Mouse (Mus musculus): ENCODE measurements around the gene AA467197. TPM values are rescaled to one million over a fixed set of nuclear protein-coding genes. Genes with fewer than 3 reads are reported as not detected.

AA467197 gene
- polyA plus RNA-seq, 1 experiment = 31.5 TPM

GRCm38 (mm10) chr2:122652096-122653084 is 15.6 kb downstream of the AA467197 start:
- no peak for TF ChIP-seq POLR2A (IDR thresholded peaks at IDR 0.05; ENCODE audit: borderline replicate concordance, control insufficient read depth, low read depth, low read length)
- TF ChIP-seq CTCF (IDR thresholded peaks at IDR 0.05; ENCODE audit: control insufficient read depth, insufficient read depth, low read length) = no peak
- peak overlapping the region; percentile 91 for H3K27ac ChIP-seq (ENCODE audit: control insufficient read depth, insufficient read depth, low read depth, low read length, poor library complexity)
- H3K4me3 ChIP-seq (replicated peaks; ENCODE audit: control insufficient read depth, low read depth, low read length) = peak overlapping the region; percentile 22
- 10% methylated on average over 17 of the region's 17 CpGs for WGBS
- peaks cover 3% of the 10 kb centered on the region; the same call in 1 of the 2 replicates for H3K4me1 ChIP-seq (ENCODE audit: control insufficient read depth, insufficient read depth, low read length)

DNA sequence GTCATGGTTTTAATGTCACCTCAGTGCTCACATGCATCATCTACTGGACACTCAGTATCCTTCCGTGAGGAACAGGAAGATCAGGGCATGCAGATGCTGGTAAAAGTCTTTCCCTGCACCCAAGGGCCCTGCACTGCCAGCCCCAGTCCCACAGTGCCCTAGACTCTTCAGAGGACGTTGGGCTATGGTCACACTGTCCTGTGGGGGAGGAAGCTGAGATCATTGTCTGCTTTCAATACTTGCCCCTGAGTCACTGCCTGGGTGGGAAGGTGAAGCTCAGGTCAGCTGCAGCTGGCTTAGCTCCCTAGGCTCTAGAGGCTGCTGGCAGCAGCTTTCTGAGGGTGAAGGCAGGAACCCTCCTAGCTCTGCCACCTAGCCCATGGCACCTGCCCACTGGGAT is 19.3 kb downstream of the AA467197 start:
- no peak for TF ChIP-seq POLR2A (IDR thresholded peaks at IDR 0.05; ENCODE audit: borderline replicate concordance, control insufficient read depth, low read depth, low read length)
- no peak for TF ChIP-seq CTCF (IDR thresholded peaks at IDR 0.05; ENCODE audit: control insufficient read depth, insufficient read depth, low read length)
- Histone ChIP-seq H3K4me1 (ENCODE audit: control insufficient read depth, insufficient read depth, low read length) (peaks cover 3% of the 10 kb centered on the region; the same call in 1 of the 2 replicates), H3K27ac (ENCODE audit: control insufficient read depth, insufficient read depth, low read depth, low read length, poor library complexity) (no peak overlapping the region), H3K4me3 (replicated peaks; ENCODE audit: control insufficient read depth, low read depth, low read length) (no peak overlapping the region)
- WGBS = 26% methylated on average over 2 of the region's 2 CpGs

- Histone ChIP-seq H3K27ac (ENCODE audit: control insufficient read depth, insufficient read depth, low read depth, low read length, poor library complexity) (no peak overlapping the region), H3K4me3 (replicated peaks; ENCODE audit: control insufficient read depth, low read depth, low read length) (no peak overlapping the region), H3K4me1 (ENCODE audit: control insufficient read depth, insufficient read depth, low read length) (peaks cover 2% of the 10 kb centered on the region; the same call in 1 of the 2 replicates)
- TF ChIP-seq CTCF (IDR thresholded peaks at IDR 0.05; ENCODE audit: control insufficient read depth, insufficient read depth, low read length) = no peak
- no peak for TF ChIP-seq POLR2A (IDR thresholded peaks at IDR 0.05; ENCODE audit: borderline replicate concordance, control insufficient read depth, low read depth, low read length)
- 59% methylated on average over 9 of the region's 9 CpGs for WGBS
Observed at GRCm38 (mm10) chr2:122656767-122657166, 20.0 kb downstream of the AA467197 start.

GRCm38 (mm10) chr2:122657707-122658524 is 21.1 kb downstream of the AA467197 start:
- 53% methylated on average over 11 of the region's 11 CpGs for WGBS
- no peak overlapping the region for H3K27ac ChIP-seq (ENCODE audit: control insufficient read depth, insufficient read depth, low read depth, low read length, poor library complexity)
- no peaks in the 10 kb centered on the region; the same call in 1 of the 2 replicates for H3K4me1 ChIP-seq (ENCODE audit: control insufficient read depth, insufficient read depth, low read length)
- H3K4me3 ChIP-seq (replicated peaks; ENCODE audit: control insufficient read depth, low read depth, low read length) = no peak overlapping the region
- TF ChIP-seq POLR2A (IDR thresholded peaks at IDR 0.05; ENCODE audit: borderline replicate concordance, control insufficient read depth, low read depth, low read length) (no peak), CTCF (IDR thresholded peaks at IDR 0.05; ENCODE audit: control insufficient read depth, insufficient read depth, low read length) (no peak)

DNA sequence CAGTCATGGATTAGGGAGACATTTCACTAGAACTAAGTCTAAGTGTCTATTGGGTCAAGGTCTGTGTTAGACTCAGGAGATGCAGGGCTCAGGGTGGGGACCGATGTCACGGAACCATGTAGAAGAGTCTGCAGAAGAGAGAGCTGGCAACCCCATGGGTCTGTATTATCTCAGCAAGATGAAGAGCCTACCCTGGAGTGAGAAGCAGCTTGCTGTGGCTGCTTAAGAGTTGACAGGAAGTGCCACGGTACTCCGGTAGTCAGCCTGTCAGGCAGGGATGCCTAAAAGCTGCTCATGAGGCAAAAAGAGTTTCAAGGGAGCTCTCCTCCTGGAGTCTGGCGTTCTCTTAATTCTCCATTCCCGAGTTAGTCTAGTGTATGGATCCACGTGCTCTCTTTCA is 23.0 kb downstream of the AA467197 start:
- H3K27ac ChIP-seq (ENCODE audit: control insufficient read depth, insufficient read depth, low read depth, low read length, poor library complexity) = no peak overlapping the region
- H3K4me3 ChIP-seq (replicated peaks; ENCODE audit: control insufficient read depth, low read depth, low read length) = no peak overlapping the region
- WGBS = 59% methylated on average over 7 of the region's 7 CpGs
- TF ChIP-seq CTCF (IDR thresholded peaks at IDR 0.05; ENCODE audit: control insufficient read depth, insufficient read depth, low read length) (no peak), POLR2A (IDR thresholded peaks at IDR 0.05; ENCODE audit: borderline replicate concordance, control insufficient read depth, low read depth, low read length) (no peak)
- no peaks in the 10 kb centered on the region for H3K4me1 ChIP-seq (ENCODE audit: control insufficient read depth, insufficient read depth, low read length)

DNA sequence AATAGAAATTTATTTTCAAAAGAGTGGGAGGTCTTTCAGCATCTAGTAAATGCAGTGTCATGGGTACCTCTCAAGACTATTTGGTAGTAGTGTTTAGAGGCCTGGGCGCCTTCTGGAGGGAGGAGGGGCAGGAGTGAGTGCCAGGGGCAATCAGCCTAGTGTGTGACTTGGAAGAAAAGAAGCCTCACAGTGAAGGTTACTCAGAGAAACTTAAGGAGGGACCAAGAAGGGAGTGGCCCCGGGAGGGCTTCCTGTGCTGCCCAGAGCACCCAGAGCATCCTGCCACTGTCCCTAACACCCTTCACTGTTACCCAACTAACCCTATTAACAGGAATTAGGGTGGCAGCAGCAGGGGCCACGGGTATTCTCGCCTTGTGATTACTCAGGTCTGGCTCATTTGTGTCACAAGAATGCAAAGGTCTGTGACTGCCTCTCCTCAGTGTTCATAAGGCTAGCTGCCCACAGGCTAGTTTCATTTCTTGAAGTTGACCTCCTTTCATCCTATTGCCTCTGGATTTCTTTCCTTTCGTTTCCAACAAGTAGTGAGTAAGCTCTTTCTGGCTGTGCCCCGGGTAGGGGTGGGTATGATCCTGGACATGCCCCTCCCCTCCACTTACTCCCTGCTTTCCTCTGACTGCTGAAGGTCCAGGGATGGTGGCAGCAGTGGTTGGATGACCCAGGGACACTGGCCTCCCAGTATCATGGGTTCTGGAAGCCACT is 28.6 kb downstream of the AA467197 start:
- 33% methylated on average over 6 of the region's 6 CpGs for WGBS
- Histone ChIP-seq H3K4me1 (ENCODE audit: control insufficient read depth, insufficient read depth, low read length) (peaks cover 2% of the 10 kb centered on the region; the same call in 1 of the 2 replicates), H3K4me3 (replicated peaks; ENCODE audit: control insufficient read depth, low read depth, low read length) (no peak overlapping the region), H3K27ac (ENCODE audit: control insufficient read depth, insufficient read depth, low read depth, low read length, poor library complexity) (peak overlapping the region; percentile 3; the same call in 1 of the 2 replicates)
- no peak for TF ChIP-seq POLR2A (IDR thresholded peaks at IDR 0.05; ENCODE audit: borderline replicate concordance, control insufficient read depth, low read depth, low read length)
- no peak for TF ChIP-seq CTCF (IDR thresholded peaks at IDR 0.05; ENCODE audit: control insufficient read depth, insufficient read depth, low read length)

GRCm38 (mm10) chr2:122665973-122666875 is 29.4 kb downstream of the AA467197 start:
- 17% methylated on average over 12 of the region's 12 CpGs for WGBS
- peak overlapping the region; percentile 8 for H3K4me3 ChIP-seq (replicated peaks; ENCODE audit: control insufficient read depth, low read depth, low read length)
- TF ChIP-seq POLR2A (IDR thresholded peaks at IDR 0.05; ENCODE audit: borderline replicate concordance, control insufficient read depth, low read depth, low read length) (no peak), CTCF (IDR thresholded peaks at IDR 0.05; ENCODE audit: control insufficient read depth, insufficient read depth, low read length) (peak; percentile 67)
- H3K27ac ChIP-seq (ENCODE audit: control insufficient read depth, insufficient read depth, low read depth, low read length, poor library complexity) = peak overlapping the region; percentile 46
- peaks cover 2% of the 10 kb centered on the region; the same call in 1 of the 2 replicates for H3K4me1 ChIP-seq (ENCODE audit: control insufficient read depth, insufficient read depth, low read length)

Data from bone marrow, adult 2 months (tissue).